Mouse (Mus musculus) midbrain, embryonic 15.5 days (tissue): ENCODE data around the gene Gm21958. TPM values are rescaled to one million over a fixed set of nuclear protein-coding genes. Genes with fewer than 3 reads are reported as not detected.
A peak's percentile ranks its signal among the peaks of the same experiment; 100 is the strongest.

ENCODE experiments used
- ATAC-seq: fragments of 200-750 bp; cut with Nextera tagmentation; replicated peaks from 2 replicates; pipeline ENCODE4 v1.8.0; 2017; ENCODE audit warnings: moderate TSS enrichment
- H3K27ac ChIP-seq: fragments of 300-500 bp; sonication (generic); 2 replicates; pipeline ENCODE4 v1.5.1; 2015; ENCODE audit warnings: mild to moderate bottlenecking, inconsistent platforms
- H3K27me3 ChIP-seq: fragments of 300-500 bp; sonication (generic); replicated peaks from 2 replicates; pipeline ENCODE4 v1.6.1; 2015; ENCODE audit warnings: inconsistent platforms
- H3K36me3 ChIP-seq: fragments of 300-500 bp; sonication (generic); replicated peaks from 2 replicates; pipeline ENCODE4 v1.6.1; 2015; ENCODE audit warnings: inconsistent platforms
- H3K4me1 ChIP-seq: fragments of 300-500 bp; sonication (generic); 2 replicates; pipeline ENCODE4 v1.6.1; 2015; ENCODE audit warnings: inconsistent platforms
- H3K4me2 ChIP-seq: fragments of 300-500 bp; sonication (generic); 2 replicates; pipeline ENCODE4 v1.6.1; 2015; ENCODE audit warnings: inconsistent platforms, mild to moderate bottlenecking, moderate library complexity
- H3K4me3 ChIP-seq: fragments of 300-500 bp; sonication (generic); 2 replicates; pipeline ENCODE4 v1.5.1; 2015; ENCODE audit warnings: mild to moderate bottlenecking, inconsistent platforms
- H3K9ac ChIP-seq: fragments of 300-500 bp; sonication (generic); 2 replicates; pipeline ENCODE4 v1.6.1; 2015; ENCODE audit warnings: mild to moderate bottlenecking, inconsistent platforms
- H3K9me3 ChIP-seq: fragments of 300-500 bp; sonication (generic); 2 replicates; pipeline ENCODE4 v1.6.1; 2016; ENCODE audit warnings: inconsistent platforms
- WGBS: fragments of 180-500 bp; shearing (Covaris S2); methylation state at CpG from one replicate; pipeline ENCODE4 v1.1.7; 2015; ENCODE audit warnings: mixed read lengths; 5-methylcytosine and 5-hydroxymethylcytosine counted together
- polyA plus RNA-seq: library from polyadenylated mRNA; unstranded; fragments of >200 nt; fragmentation: Nextera tagmentation; extraction: Ambion mirVana; gene quantifications from 2 replicates; pipeline ENCODE4 v1.2.1, GENCODE M21; 2015

The Gm21958 gene
- polyA plus RNA-seq, 1 experiment from 2014 or later = not detected

DNA sequence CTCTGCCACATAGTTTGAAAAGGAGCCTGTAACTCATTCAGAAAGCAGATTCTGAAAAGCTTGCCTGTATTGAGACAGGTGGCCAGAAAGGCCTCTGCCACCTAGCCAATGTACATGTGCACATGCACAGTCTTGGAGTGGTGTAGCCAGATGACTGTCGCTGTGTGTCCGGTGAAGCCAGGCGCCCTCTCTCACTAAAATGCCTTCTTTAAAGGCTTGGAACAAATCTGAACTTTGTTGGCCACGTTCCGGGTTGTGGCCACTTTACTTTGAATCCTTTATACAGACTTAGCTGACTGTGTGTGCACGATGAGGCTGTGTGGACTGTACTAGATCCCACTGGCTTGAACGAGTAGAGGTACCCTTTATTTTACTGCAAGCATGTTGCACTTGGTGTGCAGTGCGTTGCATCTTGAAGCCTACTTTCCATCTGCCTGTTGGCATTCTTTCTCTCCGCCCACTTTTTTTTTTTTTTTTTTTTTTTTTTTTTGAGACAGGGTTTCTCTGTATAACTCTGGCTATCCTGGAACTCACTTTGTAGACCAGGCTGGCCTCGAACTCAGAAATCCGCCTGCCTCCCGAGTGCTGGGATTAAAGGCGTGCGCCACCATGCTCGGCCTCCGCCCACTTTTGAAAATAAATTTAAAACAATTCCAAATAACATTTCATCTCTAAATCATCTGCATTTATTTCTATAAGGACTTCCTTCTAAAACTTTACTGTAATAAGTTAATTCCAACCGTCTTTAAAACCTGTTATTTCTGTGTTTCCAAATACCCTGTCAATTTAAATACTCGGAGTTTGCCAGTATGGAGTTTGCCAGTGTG is 22.2 kb upstream of the Gm21958 start:
- no peaks in the 10 kb centered on the region for H3K27me3 ChIP-seq
- peaks cover 13% of the 10 kb centered on the region; the same call in 1 of the 2 replicates for H3K36me3 ChIP-seq
- no peaks in the 10 kb centered on the region for H3K9me3 ChIP-seq
- H3K27ac ChIP-seq = peak overlapping the region; percentile 98
- 57% methylated on average over 18 of the region's 18 CpGs for WGBS
- peak overlapping the region; percentile 84 for H3K4me2 ChIP-seq
- ATAC-seq = no peak; the same call in 1 of the 2 replicates
- peak overlapping the region; percentile 95 for H3K9ac ChIP-seq
- H3K4me1 ChIP-seq = peaks cover 22% of the 10 kb centered on the region
- peak overlapping the region; percentile 86 for H3K4me3 ChIP-seq

DNA sequence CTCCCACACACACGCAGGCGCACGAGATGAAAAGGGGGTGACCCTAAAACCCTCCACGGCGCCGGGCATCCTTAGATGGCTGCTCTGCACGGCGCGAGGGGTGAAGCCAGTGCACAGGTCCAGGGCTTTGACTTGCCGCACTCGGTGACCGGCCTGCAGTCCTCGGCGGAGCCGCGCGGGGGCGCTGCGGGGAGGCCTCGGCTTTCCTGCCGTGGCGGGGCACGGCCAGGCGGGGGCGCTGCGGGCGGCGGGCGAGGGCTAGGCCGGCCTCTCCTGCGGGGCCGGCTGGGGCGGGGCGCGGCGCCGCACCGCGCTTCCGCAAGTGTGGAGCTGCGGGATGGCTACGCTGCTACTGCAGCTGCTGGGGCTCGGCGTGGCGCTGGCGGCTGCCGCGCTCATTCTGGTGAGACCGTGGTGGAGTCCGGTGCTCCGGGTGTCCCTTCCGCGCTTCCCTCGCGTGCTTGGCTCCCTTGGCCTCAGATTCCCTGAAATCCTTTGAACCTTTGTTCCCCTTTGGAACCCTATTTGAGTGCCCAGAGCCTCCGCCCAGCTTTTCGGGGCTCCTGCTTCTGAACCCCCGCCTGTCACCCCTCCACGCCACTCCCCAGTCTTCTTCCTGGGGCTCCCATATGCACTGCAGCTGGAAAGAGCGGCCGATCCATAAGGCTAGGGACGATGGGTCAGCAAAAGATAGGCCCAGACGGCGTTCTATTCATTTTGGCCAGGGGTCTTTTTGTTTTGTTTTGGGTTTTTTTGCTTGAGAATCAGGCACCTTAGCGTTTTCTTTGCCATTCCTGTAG is 21.3 kb upstream of the Gm21958 start, which contains the start of the genes Exosc8 and Alg5:
Gene Exosc8 (minus strand): TSS at position 147 of the 800 bp plus-strand sequence.
Gene Alg5 (plus strand): TSS at position 293 of the 800 bp plus-strand sequence.
- Histone ChIP-seq H3K27me3 (no peaks in the 10 kb centered on the region), H3K9ac (peak within 1 kb of the TSS; percentile 95)

DNA sequence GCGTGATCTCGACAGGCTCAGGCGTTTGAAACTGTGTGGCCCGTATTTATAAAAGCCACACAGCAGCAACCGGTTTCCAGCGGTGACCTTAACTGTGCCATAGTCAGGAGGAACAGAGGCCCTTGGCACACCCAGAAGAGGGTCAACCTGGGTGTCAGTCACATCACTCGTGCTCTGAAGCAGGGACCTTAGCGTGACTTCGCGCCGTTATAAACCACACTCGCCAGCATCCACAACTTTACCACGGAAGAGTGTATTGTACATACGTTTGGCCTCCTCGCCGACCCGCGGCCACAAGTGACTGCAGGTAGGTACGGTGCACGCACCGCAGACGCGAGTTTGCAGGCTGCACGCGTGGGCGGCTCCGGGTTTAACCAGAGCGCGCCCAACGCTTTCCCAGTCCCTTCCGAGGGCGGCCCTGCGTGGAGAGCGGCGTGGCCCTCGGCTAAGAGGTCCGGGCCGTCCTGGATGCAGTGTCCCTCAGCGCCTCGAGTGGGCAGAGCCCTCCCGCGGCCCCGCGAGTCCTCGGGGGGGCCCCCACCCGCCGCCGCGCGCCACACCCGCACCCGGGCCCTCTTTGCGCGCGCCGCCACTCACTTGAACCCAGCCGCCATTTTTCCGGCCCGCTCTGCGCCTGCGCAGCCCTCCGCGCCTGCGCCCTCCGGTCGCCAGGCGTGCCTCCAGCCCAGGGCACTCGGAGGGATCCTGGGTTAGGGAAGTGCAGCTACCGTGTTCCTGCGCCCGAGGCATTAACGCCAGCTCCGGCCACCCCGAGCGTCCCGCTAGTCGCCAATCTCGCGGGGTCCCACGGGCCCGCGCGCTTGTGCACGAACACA is 20.5 kb upstream of the Gm21958 start:
- no peaks in the 10 kb centered on the region for H3K27me3 ChIP-seq
- H3K4me3 ChIP-seq = peak overlapping the region; percentile 86
- under 1% methylated on average over 75 of the region's 84 CpGs for WGBS
- peak; percentile 96 for ATAC-seq
- H3K9me3 ChIP-seq = no peaks in the 10 kb centered on the region
- peak overlapping the region; percentile 95 for H3K9ac ChIP-seq
- H3K27ac ChIP-seq = peak overlapping the region; percentile 98
- H3K4me1 ChIP-seq = peaks cover 22% of the 10 kb centered on the region
- peaks cover 13% of the 10 kb centered on the region for H3K36me3 ChIP-seq
- peak overlapping the region; percentile 84 for H3K4me2 ChIP-seq

More for the DNA sequence above, 21.3 kb upstream of the Gm21958 start, which contains the start of the genes Exosc8 and Alg5:
- H3K4me1 ChIP-seq = peaks cover 22% of the 10 kb centered on the region
- H3K36me3 ChIP-seq = peaks cover 9% of the 10 kb centered on the region; the same call in 1 of the 2 replicates
- ATAC-seq = peak; percentile 96
- under 1% methylated on average over 65 of the region's 65 CpGs for WGBS
- H3K4me2 ChIP-seq = peak within 1 kb of the TSS; percentile 84
- H3K9me3 ChIP-seq = no peaks in the 10 kb centered on the region
- H3K4me3 ChIP-seq = peak within 1 kb of the TSS; percentile 86
- H3K27ac ChIP-seq = peak within 1 kb of the TSS; percentile 98

DNA sequence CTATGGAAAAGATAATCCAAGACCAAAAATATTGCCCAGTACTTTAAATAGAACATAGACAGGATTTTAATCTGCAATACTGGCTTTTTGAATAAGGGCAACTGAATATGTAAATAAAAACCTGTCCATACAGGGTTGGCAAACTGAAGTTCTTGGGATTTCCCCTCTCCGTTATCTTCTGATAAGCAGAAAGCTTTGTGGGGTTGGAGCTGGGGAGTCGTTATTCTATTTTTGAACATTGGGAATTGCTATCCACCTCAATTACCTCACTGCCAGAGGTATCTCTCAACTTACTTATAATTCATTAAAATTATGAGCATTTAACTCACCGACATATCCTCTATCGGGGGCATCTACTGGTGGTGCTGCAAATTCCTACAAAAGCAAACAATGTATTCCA is 18.2 kb upstream of the Gm21958 start:
- Histone ChIP-seq H3K4me2 (no peak overlapping the region), H3K9ac (no peak overlapping the region), H3K27ac (no peak overlapping the region), H3K4me1 (peaks cover 22% of the 10 kb centered on the region), H3K36me3 (peaks cover 33% of the 10 kb centered on the region), H3K27me3 (no peaks in the 10 kb centered on the region), H3K4me3 (no peak overlapping the region), H3K9me3 (no peaks in the 10 kb centered on the region)
- no peak for ATAC-seq
- 95% methylated on average over 4 of the region's 4 CpGs for WGBS

DNA sequence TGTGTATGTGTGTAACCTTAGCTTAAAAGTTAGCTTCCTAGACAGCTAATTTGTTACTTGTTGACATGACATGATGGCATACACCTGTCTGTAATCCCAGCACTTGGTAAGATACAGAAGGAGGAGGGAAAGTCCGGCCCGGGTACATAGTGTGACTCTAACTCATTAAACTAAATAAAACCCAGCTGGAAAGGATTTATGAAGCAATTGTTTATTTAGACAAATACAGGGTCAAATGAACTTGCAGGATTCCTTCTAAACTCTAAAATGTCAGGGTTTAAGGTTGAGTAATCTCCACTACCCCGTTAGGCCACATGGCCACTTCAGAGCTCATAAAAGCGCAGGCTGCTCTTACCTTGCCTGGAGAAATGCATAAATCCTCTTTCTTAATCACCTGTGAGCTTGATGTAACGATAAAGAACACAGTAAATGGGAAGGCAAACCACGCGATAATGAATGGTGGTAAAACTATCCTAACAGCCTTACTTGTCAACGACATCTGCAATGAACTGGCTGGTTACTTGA is 17.5 kb upstream of the Gm21958 start:
- no peaks in the 10 kb centered on the region for H3K27me3 ChIP-seq
- H3K9me3 ChIP-seq = no peaks in the 10 kb centered on the region
- WGBS = 91% methylated on average over 8 of the region's 8 CpGs
- H3K4me1 ChIP-seq = peaks cover 22% of the 10 kb centered on the region
- H3K27ac ChIP-seq = no peak overlapping the region
- H3K36me3 ChIP-seq = peaks cover 40% of the 10 kb centered on the region
- no peak overlapping the region for H3K4me2 ChIP-seq
- ATAC-seq = no peak
- no peak overlapping the region for H3K4me3 ChIP-seq
- no peak overlapping the region for H3K9ac ChIP-seq

DNA sequence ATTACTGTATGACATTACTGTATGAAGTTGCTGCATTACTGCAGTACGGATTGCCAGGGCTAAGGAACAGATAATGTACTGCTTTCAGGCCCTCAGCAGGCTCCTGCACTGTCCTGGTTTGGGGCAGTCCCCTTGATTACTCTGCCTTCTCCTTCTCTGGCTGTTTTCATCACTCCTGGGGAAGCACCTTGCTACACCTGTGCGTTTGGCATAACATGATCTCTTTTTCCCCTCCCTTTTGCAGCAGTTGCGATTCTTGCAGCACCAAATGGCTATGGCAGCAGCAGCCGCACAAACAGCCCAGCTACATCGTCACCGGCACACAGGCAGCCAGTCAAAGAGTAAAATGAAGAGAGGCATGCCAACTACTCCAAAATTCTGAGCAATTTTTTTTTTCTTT is 13.9 kb upstream of the Gm21958 start:
- H3K27ac ChIP-seq = no peak overlapping the region
- H3K4me1 ChIP-seq = peaks cover 4% of the 10 kb centered on the region
- H3K9ac ChIP-seq = no peak overlapping the region
- H3K4me2 ChIP-seq = no peak overlapping the region
- peaks cover 40% of the 10 kb centered on the region for H3K36me3 ChIP-seq
- H3K27me3 ChIP-seq = no peaks in the 10 kb centered on the region
- WGBS = 93% methylated on average over 6 of the region's 6 CpGs
- H3K9me3 ChIP-seq = no peaks in the 10 kb centered on the region
- no peak for ATAC-seq
- no peak overlapping the region for H3K4me3 ChIP-seq

DNA sequence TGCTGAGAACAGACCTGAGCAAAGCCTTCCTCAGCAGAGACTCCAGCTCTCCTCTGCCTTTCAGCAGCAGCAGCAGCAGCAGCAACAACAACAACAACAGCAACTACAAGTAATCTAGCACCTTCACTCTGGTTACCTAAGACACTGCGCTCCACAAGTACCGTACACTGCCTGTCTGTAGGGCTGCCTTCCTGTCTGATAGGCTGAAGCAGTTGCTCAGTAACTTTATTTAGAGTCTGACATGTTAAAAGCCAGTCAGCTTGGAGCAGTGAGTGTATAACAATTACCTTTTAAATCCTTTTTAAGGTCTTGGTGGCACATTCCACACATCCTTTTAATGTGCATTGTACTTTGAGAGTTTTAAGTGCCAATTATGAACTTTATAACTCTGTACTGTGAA is 13.4 kb upstream of the Gm21958 start:
- H3K9ac ChIP-seq = no peak overlapping the region
- H3K27me3 ChIP-seq = no peaks in the 10 kb centered on the region
- peaks cover 40% of the 10 kb centered on the region for H3K36me3 ChIP-seq

GRCm38 (mm10) chr3:54725344-54725743 is 11.2 kb upstream of the Gm21958 start:
- no peak overlapping the region for H3K27ac ChIP-seq
- no peak for ATAC-seq
- no peaks in the 10 kb centered on the region for H3K9me3 ChIP-seq
- no peaks in the 10 kb centered on the region for H3K4me1 ChIP-seq
- H3K9ac ChIP-seq = no peak overlapping the region
- no peak overlapping the region for H3K4me3 ChIP-seq
- H3K36me3 ChIP-seq = peaks cover 41% of the 10 kb centered on the region
- WGBS = 97% methylated on average over 2 of the region's 2 CpGs
- H3K4me2 ChIP-seq = no peak overlapping the region
- H3K27me3 ChIP-seq = no peaks in the 10 kb centered on the region

More for the DNA sequence above, 13.4 kb upstream of the Gm21958 start:
- Histone ChIP-seq H3K27ac (no peak overlapping the region), H3K4me1 (no peaks in the 10 kb centered on the region; the same call in 1 of the 2 replicates), H3K4me2 (no peak overlapping the region), H3K4me3 (no peak overlapping the region), H3K9me3 (no peaks in the 10 kb centered on the region)
- ATAC-seq = no peak
- WGBS = 94% methylated on average over 2 of the region's 2 CpGs

DNA sequence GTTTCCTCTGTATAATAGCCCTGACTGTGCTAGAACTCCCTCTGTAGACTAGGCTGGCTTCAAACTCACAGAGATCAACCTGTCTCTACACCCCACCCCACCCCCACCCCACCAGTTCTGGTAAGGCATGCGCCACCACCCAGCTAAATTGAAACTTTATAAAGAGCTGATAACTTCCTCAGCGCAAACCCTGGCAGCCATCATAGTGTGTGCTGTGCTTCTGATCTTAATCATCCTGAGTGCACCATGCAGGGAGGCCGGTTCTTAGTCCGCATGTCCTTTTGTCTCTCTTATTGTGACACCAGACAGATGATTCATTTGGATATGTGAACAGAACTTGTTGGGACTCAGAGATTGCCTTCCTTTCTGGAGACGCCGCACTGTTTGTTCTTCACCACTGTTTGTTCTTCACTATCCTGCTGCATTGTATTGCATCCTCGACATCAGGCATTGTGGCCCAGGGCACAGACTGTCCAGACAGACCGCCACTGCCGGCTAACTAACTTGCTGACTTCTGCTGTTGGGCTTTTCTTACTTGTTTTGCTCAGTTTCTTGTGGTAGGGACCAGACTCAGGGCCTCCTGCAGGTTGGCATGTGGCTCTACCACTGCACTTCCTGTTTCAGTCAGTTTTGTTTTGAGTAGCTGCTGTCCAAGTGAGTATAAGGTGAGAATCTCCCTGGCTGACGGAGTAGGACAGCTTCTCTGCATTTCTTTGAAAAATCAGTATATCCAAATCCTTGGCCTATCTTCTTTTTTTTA is 9.8 kb upstream of the Gm21958 start:
- no peak for ATAC-seq
- Histone ChIP-seq H3K27me3 (no peaks in the 10 kb centered on the region), H3K4me2 (no peak overlapping the region), H3K27ac (no peak overlapping the region), H3K9me3 (no peaks in the 10 kb centered on the region), H3K4me1 (no peaks in the 10 kb centered on the region), H3K36me3 (peaks cover 29% of the 10 kb centered on the region), H3K9ac (no peak overlapping the region), H3K4me3 (no peak overlapping the region)
- WGBS = 88% methylated on average over 10 of the region's 10 CpGs

GRCm38 (mm10) chr3:54718947-54719346 is 4.8 kb upstream of the Gm21958 start:
- peaks cover 41% of the 10 kb centered on the region; the same call in 1 of the 2 replicates for H3K36me3 ChIP-seq
- H3K9me3 ChIP-seq = no peaks in the 10 kb centered on the region
- H3K4me2 ChIP-seq = no peak overlapping the region
- H3K27me3 ChIP-seq = no peaks in the 10 kb centered on the region
- no peak overlapping the region for H3K27ac ChIP-seq
- no peak overlapping the region for H3K9ac ChIP-seq
- ATAC-seq = no peak
- WGBS = 52% methylated on average over 3 of the region's 3 CpGs
- no peak overlapping the region for H3K4me3 ChIP-seq
- no peaks in the 10 kb centered on the region for H3K4me1 ChIP-seq

DNA sequence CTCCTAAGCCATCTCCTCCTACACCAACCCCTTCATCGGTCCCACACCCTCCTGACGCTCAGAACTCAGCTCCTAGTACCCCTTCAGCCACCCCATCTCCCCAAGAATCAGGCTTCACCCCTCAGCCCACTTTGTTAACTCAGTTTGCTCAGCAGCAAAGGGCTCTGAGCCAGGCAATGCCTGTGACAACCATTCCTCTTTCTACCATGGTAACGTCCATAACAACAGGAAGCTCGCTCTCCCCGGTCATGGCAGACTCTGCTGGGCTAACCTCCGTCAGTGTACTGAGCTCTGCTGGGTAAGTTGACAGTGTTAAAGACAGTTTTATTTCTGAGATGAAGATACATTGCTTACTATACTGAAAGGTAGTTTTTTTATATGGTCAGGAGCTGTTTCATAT is 3.2 kb upstream of the Gm21958 start:
- peaks cover 47% of the 10 kb centered on the region for H3K36me3 ChIP-seq
- WGBS = 73% methylated on average over 6 of the region's 6 CpGs
- no peaks in the 10 kb centered on the region for H3K27me3 ChIP-seq
- no peak overlapping the region for H3K4me3 ChIP-seq
- H3K4me2 ChIP-seq = no peak overlapping the region
- no peaks in the 10 kb centered on the region for H3K9me3 ChIP-seq
- H3K9ac ChIP-seq = no peak overlapping the region
- no peaks in the 10 kb centered on the region for H3K4me1 ChIP-seq
- ATAC-seq = no peak
- H3K27ac ChIP-seq = no peak overlapping the region
